Mouse (Mus musculus): ENCODE data around the gene Tmem102. TPM values are rescaled to one million over a fixed set of nuclear protein-coding genes. Genes with fewer than 3 reads are reported as not detected.

Gene Tmem102
- total RNA-seq (2021) = not detected in 2 replicates
- long read RNA-seq, partial matches to known transcripts = 0 of 2 reads
- long read RNA-seq, other reads (novel, unspliced or antisense) = 0 of 2 reads

DNA sequence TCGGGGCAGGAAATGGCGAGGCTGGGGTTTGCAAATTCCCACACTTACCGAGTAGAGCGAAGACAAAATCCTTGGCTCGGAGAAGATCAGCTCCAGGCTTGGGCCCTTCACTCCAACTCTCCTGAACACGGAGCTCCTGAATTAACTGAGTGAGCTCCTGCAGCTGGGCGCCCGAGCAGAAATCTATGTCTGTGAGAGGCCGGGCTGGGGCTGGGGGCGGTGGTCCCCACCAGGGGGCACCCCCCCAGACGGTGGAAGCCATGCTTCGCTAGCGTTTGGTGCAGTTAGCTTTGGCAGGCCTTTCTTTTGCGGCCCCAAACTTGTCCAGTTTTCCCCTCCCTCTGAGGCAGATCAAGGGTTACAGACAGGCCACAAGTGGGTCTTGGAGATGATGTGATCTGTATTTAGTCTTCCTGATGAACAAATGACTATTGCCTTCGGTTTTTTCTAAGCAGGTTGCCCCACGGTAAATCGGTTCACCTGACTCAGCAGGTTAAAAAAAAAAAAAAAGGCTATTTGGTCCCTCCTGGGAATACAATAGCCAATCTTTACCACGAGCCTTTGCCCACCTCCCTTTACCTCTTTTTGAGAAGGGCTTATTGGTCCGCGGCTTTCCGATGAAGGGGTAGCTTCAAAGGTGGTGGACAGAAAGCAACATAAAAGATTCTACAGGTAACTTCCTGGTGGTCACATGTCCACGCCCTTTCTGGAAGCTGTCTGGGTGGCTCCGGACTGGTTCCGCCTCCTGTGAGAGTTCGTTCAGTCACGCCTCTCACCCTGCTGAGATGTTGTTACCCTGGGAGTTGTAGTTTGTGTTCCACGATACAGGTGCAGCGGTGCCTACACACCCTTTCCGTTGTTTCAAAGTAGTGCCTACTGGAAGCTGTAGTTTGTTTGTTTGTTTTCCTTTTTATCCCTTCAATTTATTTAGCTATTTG, at the start of gene Tmem102:
Gene Tmem102 (minus strand): TSS at position 653 of the 938 bp plus-strand sequence.
- DNase-seq = no peak

- DNase-seq = no peak
These were observed 49.3 kb upstream of the Tmem102 start for GRCm38 (mm10) chr11:69854680-69855079.

- DNase-seq = no peak
These were observed 48.6 kb upstream of the Tmem102 start for GRCm38 (mm10) chr11:69853994-69854393.

DNA sequence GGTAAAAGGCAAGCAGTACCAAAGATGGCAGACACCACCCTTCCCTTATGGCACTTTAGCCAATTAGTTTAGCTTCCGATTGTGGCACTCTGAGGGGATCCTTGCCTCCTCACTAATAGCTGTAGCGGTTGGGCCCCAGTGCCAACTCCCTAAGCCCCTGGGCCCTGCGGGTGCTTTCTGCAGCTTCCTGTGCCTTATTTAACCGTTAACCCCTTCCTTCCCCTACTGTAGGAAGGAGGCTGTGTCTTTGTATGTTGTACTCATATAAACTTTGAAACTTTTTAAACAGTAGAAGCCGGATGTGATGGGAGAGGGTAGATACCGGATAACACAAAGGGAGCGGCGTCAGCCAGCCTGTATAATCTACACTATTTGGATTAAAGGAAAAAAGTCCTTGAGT, 45.3 kb upstream of the Tmem102 start:
- DNase-seq = no peak

DNA sequence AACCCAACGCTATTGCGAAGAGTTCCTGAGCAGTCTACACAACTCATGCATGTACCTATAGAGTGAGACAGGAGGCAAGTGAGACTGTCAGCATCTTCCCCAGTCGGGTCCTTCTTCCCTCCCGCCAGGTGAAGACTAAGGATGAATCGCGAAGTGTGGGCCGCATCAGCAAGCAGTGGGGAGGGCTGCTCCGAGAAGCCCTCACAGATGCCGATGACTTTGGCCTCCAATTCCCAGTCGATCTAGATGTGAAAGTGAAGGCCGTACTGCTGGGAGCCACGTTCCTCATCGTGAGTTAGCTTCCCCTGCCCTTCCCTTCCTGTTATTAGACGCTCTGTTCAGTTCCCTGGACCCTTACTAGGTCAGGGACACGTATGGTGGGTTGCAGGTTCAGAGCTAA, 44.5 kb upstream of the Tmem102 start:
- DNase-seq = no peak

GRCm38 (mm10) chr11:69849128-69849527, 43.7 kb upstream of the Tmem102 start:
- no peak for DNase-seq

- no peak for DNase-seq
These were observed 42.6 kb upstream of the Tmem102 start for GRCm38 (mm10) chr11:69848021-69848420.

DNA sequence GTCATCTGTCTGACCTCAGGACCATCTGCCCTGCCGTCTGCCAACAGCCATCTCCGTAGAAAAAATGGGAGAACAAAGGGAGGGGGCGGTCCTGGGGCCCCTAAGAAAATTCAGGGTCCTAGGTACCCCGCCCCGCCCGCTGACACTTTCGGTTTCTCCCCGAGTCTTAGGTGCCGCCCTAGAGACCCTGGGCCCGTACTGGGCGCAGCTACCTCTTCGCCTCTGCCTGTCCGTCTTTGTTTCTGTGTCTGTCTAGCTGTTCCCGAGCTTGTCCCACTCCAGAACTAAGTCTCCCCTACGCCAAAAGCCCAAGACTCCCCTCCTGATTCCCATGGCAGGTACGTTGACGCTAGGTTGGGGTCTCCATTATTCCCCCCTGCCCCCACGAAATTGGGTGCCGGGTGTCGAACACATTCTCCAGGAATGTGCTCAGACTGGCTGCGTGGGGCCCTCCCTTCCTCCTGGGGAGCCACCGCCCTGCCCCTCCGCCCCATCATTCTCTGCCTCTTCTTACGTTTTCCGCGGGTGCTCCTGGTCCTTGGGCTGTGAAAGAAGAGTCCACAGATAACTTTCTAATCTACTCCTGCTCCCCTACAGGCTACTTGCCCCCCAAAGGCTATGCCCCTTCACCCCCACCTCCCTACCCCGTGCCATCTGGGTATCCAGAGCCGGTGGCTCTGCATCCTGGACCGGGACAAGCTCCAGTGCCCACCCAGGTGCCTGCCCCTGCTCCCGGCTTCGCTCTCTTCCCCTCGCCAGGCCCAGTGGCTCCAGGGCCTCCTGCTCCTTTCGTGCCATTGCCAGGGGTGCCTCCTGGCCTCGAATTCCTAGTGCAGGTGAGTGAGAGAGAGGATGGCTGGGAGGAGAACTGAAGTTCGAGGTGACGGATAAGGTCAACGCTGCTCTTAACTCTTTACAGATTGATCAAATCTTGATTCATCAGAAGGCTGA, 41.6 kb upstream of the Tmem102 start:
- DNase-seq = peak; percentile 30

DNA sequence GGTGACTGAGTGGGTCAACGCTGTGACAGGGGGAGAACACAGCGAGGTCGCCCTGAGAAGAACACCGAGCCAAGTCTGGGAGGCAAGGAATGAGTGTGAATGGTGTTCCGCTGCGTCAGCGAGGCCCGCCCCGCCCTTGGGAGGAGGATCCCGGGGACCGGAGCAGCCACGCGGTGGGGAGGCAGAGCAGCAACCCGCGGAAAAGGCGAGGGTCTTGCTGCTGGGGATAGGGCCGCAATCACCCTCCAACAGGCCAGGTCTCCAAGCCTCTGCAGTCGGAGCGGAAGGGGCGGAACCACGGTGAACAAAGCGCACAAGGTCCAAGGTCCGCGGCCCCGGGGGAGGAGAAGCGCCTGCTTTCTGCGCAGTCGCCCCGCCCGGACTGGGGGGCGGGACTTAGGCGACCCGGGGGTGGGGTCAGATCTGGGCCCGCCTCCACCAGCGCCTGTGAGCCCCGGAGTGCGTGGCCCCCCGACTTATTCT, 40.8 kb upstream of the Tmem102 start, which contains the start of gene Plscr3:
Gene Plscr3 (plus strand): TSS at position 179 of the 483 bp plus-strand sequence.
- peak; percentile 94 for DNase-seq

- no peak for DNase-seq
These were observed 33.3 kb upstream of the Tmem102 start for GRCm38 (mm10) chr11:69838714-69839104.

DNA sequence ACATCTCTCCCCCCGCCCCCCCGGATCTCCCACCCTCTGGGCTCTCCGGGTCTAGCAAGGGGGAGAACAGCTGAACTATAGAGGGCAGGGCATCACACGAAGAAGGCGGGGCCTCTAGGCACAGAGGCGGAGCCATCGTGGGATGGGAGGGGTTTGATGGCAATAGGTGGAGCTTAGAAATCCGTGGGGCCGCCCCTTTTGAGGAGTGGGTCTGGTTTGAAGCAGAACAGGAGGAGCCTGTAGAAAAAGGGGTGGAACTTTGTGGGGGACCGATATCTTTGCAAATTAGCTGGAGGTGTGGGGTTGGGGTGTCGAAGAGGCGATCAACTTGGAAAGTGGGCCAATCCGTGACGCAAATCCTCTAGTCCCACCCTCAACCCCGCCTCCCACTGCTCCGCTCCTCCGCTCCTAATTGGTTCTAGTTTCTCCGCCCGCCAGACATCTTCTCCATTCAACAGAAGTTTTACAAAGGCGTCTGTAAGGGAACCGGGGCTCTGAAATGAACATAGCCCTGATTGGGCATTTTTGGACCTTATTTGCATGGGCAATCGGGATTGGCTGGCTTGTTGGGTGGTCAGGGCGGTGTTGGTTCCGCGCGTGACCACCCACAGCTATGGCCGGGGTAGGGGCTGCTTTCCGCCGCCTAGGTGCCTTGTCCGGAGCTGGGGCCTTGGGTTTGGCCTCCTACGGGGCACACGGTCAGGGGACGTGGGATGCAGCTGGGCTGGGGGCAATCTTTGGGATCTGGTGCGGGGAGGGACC, 32.7 kb upstream of the Tmem102 start, which contains the start of gene Tmem256:
Gene Tmem256 (plus strand): TSS at position 563 of the 762 bp plus-strand sequence.
- DNase-seq = peak; percentile 89

- DNase-seq = peak; percentile 72
These were observed 32.2 kb upstream of the Tmem102 start, which contains the start of gene Nlgn2 for GRCm38 (mm10) chr11:69837604-69837951. Nlgn2 (minus strand) TSS chr11:69837784.

DNA sequence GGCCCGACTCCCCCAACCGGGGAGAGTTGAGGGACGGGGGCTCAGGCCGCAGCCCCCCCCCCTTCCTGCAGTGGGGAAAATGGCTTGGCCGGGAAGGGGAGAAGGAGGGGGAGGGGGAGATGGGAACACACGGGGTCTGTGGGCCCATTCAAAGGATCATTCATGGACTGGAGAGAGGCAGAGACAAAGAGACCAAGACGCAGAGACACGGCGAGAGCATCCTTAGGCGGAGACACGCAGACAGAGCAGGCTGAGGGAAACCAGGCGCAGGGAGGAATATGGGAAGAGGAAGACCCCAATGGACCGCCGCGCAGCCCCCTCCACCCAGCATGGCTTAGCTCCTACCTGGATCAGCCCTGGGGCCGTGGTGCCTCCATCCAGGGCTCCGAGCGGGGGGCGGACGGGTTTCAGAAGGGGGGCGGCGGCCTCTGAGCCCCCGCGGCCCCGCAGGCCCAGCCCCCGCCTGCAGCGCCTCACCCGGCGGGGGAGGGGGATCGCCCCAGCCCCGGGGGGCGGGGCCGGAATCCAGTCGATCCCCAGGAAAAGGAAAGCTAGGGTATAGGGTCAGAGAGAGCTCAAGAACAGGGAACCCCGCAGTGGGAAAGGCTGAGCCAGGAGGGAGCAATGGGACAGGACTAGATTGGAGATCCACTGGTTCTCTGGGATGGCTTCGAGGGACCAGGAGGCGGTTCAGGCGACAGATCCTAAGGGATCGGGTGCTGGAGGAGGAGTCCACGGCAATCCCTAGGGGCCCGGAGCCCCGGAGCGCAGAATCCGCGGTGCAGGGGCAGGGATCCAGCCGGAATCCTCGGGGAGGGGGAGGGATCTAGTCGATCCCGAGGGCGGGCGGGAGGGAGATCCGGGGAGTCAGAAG, 31.5 kb upstream of the Tmem102 start:
- DNase-seq = peak; percentile 41

GRCm38 (mm10) chr11:69835966-69836335, 30.5 kb upstream of the Tmem102 start:
- DNase-seq = no peak

GRCm38 (mm10) chr11:69835326-69835965, 30.0 kb upstream of the Tmem102 start:
- DNase-seq = no peak

- peak; percentile 45 for DNase-seq
These were observed 28.7 kb upstream of the Tmem102 start for GRCm38 (mm10) chr11:69834001-69834549.

DNA sequence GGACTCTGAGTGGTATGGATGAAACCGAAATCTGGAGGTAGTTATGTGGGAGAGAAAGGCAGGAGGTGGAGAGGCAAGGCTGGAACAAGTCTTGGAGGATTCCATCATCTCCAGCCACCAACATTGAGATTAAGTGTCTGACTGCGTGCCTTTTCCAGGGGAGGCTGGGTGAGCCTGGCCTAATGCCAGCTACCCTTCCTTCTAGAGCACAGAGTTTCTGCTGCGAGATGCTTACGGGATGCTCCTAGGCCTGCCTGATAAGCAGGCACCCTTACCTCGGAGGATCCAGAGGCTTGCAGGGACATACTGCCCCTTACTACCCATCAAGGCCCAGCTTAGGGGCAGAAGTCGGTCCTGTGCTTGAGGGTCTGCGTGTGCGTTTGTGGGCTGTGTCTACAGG, 28.1 kb upstream of the Tmem102 start:
- DNase-seq = no peak

- DNase-seq = no peak
These were observed 23.4 kb upstream of the Tmem102 start for GRCm38 (mm10) chr11:69828832-69829231.

DNA sequence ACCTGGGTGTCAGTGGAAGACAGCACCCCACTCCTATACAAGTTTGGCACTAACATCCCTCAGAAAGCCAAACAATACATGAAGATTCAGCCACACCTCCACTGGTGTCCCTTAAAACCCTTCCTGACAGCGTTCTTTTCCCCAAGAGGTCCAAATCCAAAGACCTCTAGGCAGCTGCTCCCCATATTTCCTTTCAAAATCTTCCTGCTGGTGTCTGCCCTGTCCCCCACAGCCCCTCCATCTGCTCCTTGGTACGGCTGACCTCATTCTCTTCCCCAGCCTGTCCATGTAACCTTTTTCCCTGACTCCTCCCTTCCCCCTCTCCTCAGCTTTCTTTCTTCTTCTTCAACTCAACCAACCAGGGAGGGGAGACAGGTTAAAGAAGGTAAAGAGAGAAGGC, 18.0 kb upstream of the Tmem102 start:
- DNase-seq = no peak

DNA sequence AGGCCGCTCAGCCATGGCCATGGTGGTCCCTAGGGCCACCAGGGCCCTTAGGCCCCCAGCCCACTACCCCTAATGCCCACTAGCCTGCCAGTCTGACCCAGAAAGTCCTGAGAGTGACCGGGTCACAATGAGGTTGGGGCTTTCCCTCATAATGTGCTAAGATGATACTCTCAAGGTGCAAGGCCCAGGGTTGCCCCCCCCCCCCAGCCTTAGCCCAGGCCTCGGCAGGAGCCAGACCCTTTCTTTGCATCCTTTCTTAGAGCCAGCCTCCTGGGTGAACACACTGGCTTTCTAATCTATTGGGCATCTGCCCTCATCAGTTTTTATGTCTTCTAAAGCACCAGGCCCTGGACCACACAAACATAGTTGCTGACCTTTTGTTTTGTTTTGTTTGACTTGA, 16.7 kb upstream of the Tmem102 start, which contains the start of gene Spem1:
Gene Spem1 (minus strand): TSS at position 101 of the 400 bp plus-strand sequence.
- DNase-seq = no peak

Measured in adrenal gland, postnatal 25 days (tissue).